29 mouse cellular contexts compared by ENCODE assay signal in the genomic region with DNA sequence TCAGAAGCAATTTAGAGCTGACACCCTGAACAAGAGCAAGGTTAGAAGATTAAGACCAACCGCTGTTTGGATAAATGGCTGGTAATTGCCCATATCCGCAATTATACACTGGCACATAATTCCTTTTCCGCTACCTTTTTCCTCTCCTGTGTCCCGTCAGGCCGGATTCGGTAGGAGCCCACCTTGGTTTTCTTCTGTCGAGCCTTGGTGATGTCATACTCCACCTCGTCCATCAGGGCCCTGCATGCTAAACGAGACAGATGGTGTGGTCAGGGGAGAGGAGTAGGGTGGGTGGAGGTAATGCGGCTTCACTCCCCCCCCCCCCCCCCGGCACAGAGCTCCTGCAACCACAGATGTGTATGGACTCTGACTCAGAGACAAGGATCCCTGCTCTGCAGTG. TPM values are rescaled to one million over a fixed set of nuclear protein-coding genes. Genes with fewer than 3 reads are reported as not detected.
A peak's percentile ranks its signal among the peaks of the same experiment; 100 is the strongest.
DNase-seq lines count a peak whose midpoint lies in the region; ATAC-seq and TF ChIP-seq lines count a peak whose summit lies in the region.
"Had no signal": no experiment of that assay in that cellular context is flagged by ENCODE, and none has a peak within 500 bp of the region (broad histone marks: within the 10 kb centered on the region; RNA-seq: fewer than 3 reads in every experiment).

Gene Cnpy1, minus strand, starts transcription at position 233 of the 400 bp plus-strand sequence.

- ATAC-seq in embryonic facial prominence, embryonic 11.5 days (replicated peaks; ENCODE audit: insufficient number of reproducible peaks, low FRiP score, low TSS enrichment, low read depth), result no peak
- 0 out of 2 replicates have a peak, but pooled peaks have one; percentile 22 for ATAC-seq in hindbrain, embryonic 11.5 days (ENCODE audit: low FRiP score)
- ATAC-seq in midbrain, postnatal 0 days (ENCODE audit: low FRiP score), result 0 out of 2 replicates have a peak, but pooled peaks have one; percentile 7
- ATAC-seq: activated CD4-positive, CD25-positive, alpha-beta regulatory T cell, adult 4 months; forebrain, embryonic 13.5 days; Patski had no signal

- no peaks in the 10 kb centered on the region for H3K27me3 ChIP-seq in embryonic facial prominence, embryonic 11.5 days (ENCODE audit: control insufficient read depth, insufficient read depth, low read length)
- no peaks in the 10 kb centered on the region; the same call in 1 of the 2 replicates for H3K27me3 ChIP-seq in embryonic facial prominence, embryonic 10.5 days (replicated peaks; ENCODE audit: low read depth, poor library complexity, severe bottlenecking)
- H3K27me3 ChIP-seq in hindbrain, embryonic 11.5 days (ENCODE audit: control insufficient read depth, insufficient read depth, low read length), result no peaks in the 10 kb centered on the region
- H3K27me3 ChIP-seq in midbrain, embryonic 10.5 days (ENCODE audit: low read depth, poor library complexity, severe bottlenecking), result peaks cover 19% of the 10 kb centered on the region
- H3K27me3 ChIP-seq in midbrain, postnatal 0 days (ENCODE audit: insufficient read depth, low read length), result no peaks in the 10 kb centered on the region
- H3K27me3 ChIP-seq: embryonic facial prominence, embryonic 12.5 days; forebrain, embryonic 13.5 days; limb, embryonic 15.5 days; Patski had no signal

- no peak for DNase-seq in embryonic facial prominence, embryonic 11.5 days (ENCODE audit: low spot score)
- DNase-seq in embryonic facial prominence, embryonic 10.5 days (ENCODE audit: low spot score), result no peak
- no peak for DNase-seq in hindbrain, embryonic 11.5 days (ENCODE audit: low spot score)
- no peak for DNase-seq in midbrain, embryonic 10.5 days (ENCODE audit: low spot score)
- peak; percentile 15 for DNase-seq in midbrain, postnatal 0 days (ENCODE audit: low spot score)
- no peak for DNase-seq in adrenal gland, postnatal 4 days (ENCODE audit: low spot score in 2 of 2)
- no peak for DNase-seq in gastrocnemius, adult 18-20 months (ENCODE audit: low spot score)
- DNase-seq: adrenal gland, postnatal 10 days; cerebellum, postnatal 36 days; gastrocnemius, postnatal 10 days; heart, adult 18-20 months; kidney, adult 11 months; layer of hippocampus, postnatal 36 days; lung, postnatal 10 days; right cerebral cortex, adult 18-20 months; thymus, postnatal 25 days had no signal

- TF ChIP-seq CTCF in midbrain, postnatal 0 days (IDR thresholded peaks at IDR 0.05), result no peak

- no peaks in the 10 kb centered on the region for H3K9me3 ChIP-seq in embryonic facial prominence, embryonic 11.5 days (replicated peaks; ENCODE audit: control insufficient read depth, low read length)
- no peaks in the 10 kb centered on the region for H3K9me3 ChIP-seq in embryonic facial prominence, embryonic 10.5 days
- no peaks in the 10 kb centered on the region for H3K9me3 ChIP-seq in hindbrain, embryonic 11.5 days (ENCODE audit: control insufficient read depth, low read length)
- H3K9me3 ChIP-seq in midbrain, embryonic 10.5 days (replicated peaks), result no peaks in the 10 kb centered on the region
- no peaks in the 10 kb centered on the region for H3K9me3 ChIP-seq in midbrain, postnatal 0 days (ENCODE audit: low read length)
- H3K9me3 ChIP-seq: embryonic facial prominence, embryonic 12.5 days; forebrain, embryonic 13.5 days; limb, embryonic 15.5 days; neural tube, embryonic 13.5 days had no signal

- H3K36me3 ChIP-seq in embryonic facial prominence, embryonic 11.5 days (replicated peaks; ENCODE audit: control insufficient read depth, insufficient read depth, low read depth, low read length), result no peaks in the 10 kb centered on the region
- H3K36me3 ChIP-seq in embryonic facial prominence, embryonic 10.5 days (replicated peaks), result no peaks in the 10 kb centered on the region
- no peaks in the 10 kb centered on the region for H3K36me3 ChIP-seq in hindbrain, embryonic 11.5 days (ENCODE audit: control insufficient read depth, insufficient read depth, low read length)
- H3K36me3 ChIP-seq in midbrain, embryonic 10.5 days, result no peaks in the 10 kb centered on the region
- no peaks in the 10 kb centered on the region for H3K36me3 ChIP-seq in midbrain, postnatal 0 days (ENCODE audit: insufficient read depth, low read length)
- H3K36me3 ChIP-seq: embryonic facial prominence, embryonic 12.5 days; limb, embryonic 15.5 days; neural tube, embryonic 13.5 days had no signal

- no peak within 1 kb of the TSS for H3K9ac ChIP-seq in embryonic facial prominence, embryonic 11.5 days (replicated peaks; ENCODE audit: low read length)
- no peak within 1 kb of the TSS for H3K9ac ChIP-seq in hindbrain, embryonic 11.5 days (ENCODE audit: low read depth, low read length)
- H3K9ac ChIP-seq in midbrain, postnatal 0 days (replicated peaks; ENCODE audit: low read length, poor library complexity, severe bottlenecking), result no peak within 1 kb of the TSS
- H3K9ac ChIP-seq: embryonic facial prominence, embryonic 12.5 days; forebrain, embryonic 13.5 days; limb, embryonic 15.5 days; neural tube, embryonic 13.5 days had no signal

- H3K4me2 ChIP-seq in embryonic facial prominence, embryonic 11.5 days (ENCODE audit: low read depth, low read length), result no peak within 1 kb of the TSS
- no peak within 1 kb of the TSS for H3K4me2 ChIP-seq in hindbrain, embryonic 11.5 days (replicated peaks; ENCODE audit: low read depth, low read length)
- no peak within 1 kb of the TSS for H3K4me2 ChIP-seq in midbrain, postnatal 0 days (ENCODE audit: low read depth, low read length, poor library complexity, severe bottlenecking)
- H3K4me2 ChIP-seq: embryonic facial prominence, embryonic 12.5 days; forebrain, embryonic 13.5 days; limb, embryonic 15.5 days; neural tube, embryonic 13.5 days had no signal

- 69% methylated on average over 11 of the region's 11 CpGs for WGBS in embryonic facial prominence, embryonic 11.5 days
- 75% methylated on average over 11 of the region's 11 CpGs for WGBS in embryonic facial prominence, embryonic 10.5 days
- 66% methylated on average over 11 of the region's 11 CpGs for WGBS in hindbrain, embryonic 11.5 days
- WGBS in midbrain, embryonic 10.5 days, result 77% methylated on average over 11 of the region's 11 CpGs
- 52% methylated on average over 11 of the region's 11 CpGs for WGBS in midbrain, postnatal 0 days

- no peaks in the 10 kb centered on the region for H3K4me1 ChIP-seq in embryonic facial prominence, embryonic 11.5 days (ENCODE audit: control insufficient read depth, insufficient read depth, low read length)
- no peaks in the 10 kb centered on the region for H3K4me1 ChIP-seq in embryonic facial prominence, embryonic 10.5 days
- H3K4me1 ChIP-seq in hindbrain, embryonic 11.5 days (replicated peaks; ENCODE audit: control insufficient read depth, insufficient read depth, low read length), result no peaks in the 10 kb centered on the region
- H3K4me1 ChIP-seq in midbrain, embryonic 10.5 days, result peaks cover 6% of the 10 kb centered on the region; the same call in 1 of the 2 replicates
- H3K4me1 ChIP-seq in midbrain, postnatal 0 days (ENCODE audit: insufficient read depth, low read length), result no peaks in the 10 kb centered on the region
- H3K4me1 ChIP-seq: embryonic facial prominence, embryonic 12.5 days; forebrain, embryonic 13.5 days; limb, embryonic 15.5 days; neural tube, embryonic 13.5 days had no signal

- no peak within 1 kb of the TSS for H3K4me3 ChIP-seq in embryonic facial prominence, embryonic 11.5 days (ENCODE audit: low read depth, low read length)
- no peak within 1 kb of the TSS for H3K4me3 ChIP-seq in embryonic facial prominence, embryonic 10.5 days
- H3K4me3 ChIP-seq in hindbrain, embryonic 11.5 days (ENCODE audit: low read depth, low read length), result no peak within 1 kb of the TSS
- no peak within 1 kb of the TSS for H3K4me3 ChIP-seq in midbrain, embryonic 10.5 days
- H3K4me3 ChIP-seq in midbrain, postnatal 0 days (ENCODE audit: low read depth, low read length), result no peak within 1 kb of the TSS
- H3K4me3 ChIP-seq: embryonic facial prominence, embryonic 12.5 days; erythroblast, embryonic 14.5 days; forebrain, embryonic 13.5 days; limb, embryonic 15.5 days; neural tube, embryonic 13.5 days had no signal

- H3K27ac ChIP-seq in embryonic facial prominence, embryonic 11.5 days (replicated peaks; ENCODE audit: low read depth, low read length), result no peak within 1 kb of the TSS
- H3K27ac ChIP-seq in embryonic facial prominence, embryonic 10.5 days (replicated peaks), result no peak within 1 kb of the TSS
- no peak within 1 kb of the TSS for H3K27ac ChIP-seq in hindbrain, embryonic 11.5 days (ENCODE audit: low read depth, low read length)
- no peak within 1 kb of the TSS for H3K27ac ChIP-seq in midbrain, embryonic 10.5 days (replicated peaks)
- H3K27ac ChIP-seq in midbrain, postnatal 0 days (ENCODE audit: low read depth, low read length), result no peak within 1 kb of the TSS
- H3K27ac ChIP-seq: embryonic facial prominence, embryonic 12.5 days; forebrain, embryonic 13.5 days; kidney, postnatal 0 days; limb, embryonic 15.5 days; neural tube, embryonic 13.5 days had no signal

RNA-seq across cellular contexts. Expression of gene Cnpy1, which starts in this region (rescaled TPM):
- 3.0 and 13.5 TPM in 2 replicates for polyA plus RNA-seq in embryonic facial prominence, embryonic 11.5 days (2014; fragmentation: Nextera tagmentation; extraction: Ambion mirVana)
- polyA plus RNA-seq in embryonic facial prominence, embryonic 10.5 days (2016; fragmentation: Nextera tagmentation; extraction: Ambion mirVana), result 1.3 and 5.3 TPM in 2 replicates
- 63.4 and 73.6 TPM in 2 replicates for polyA plus RNA-seq in hindbrain, embryonic 11.5 days (2014; fragmentation: Nextera tagmentation; extraction: Ambion mirVana)
- polyA plus RNA-seq in midbrain, embryonic 10.5 days (2016; fragmentation: Nextera tagmentation; extraction: Ambion mirVana), result 95.4 and 137 TPM in 2 replicates
- total RNA-seq in midbrain, postnatal 0 days (2014; rRNA removed), result 41.4 and 47.0 TPM in 2 replicates
- polyA plus RNA-seq in midbrain, postnatal 0 days (2015; fragmentation: Nextera tagmentation; extraction: Ambion mirVana), result 14.6 and 17.5 TPM in 2 replicates
- under 1 TPM; 0.17 TPM for total RNA-seq in adrenal gland, postnatal 4 days (2021)
- not detected for total RNA-seq in gastrocnemius, adult 18-20 months (2021)
- total RNA-seq: gastrocnemius, postnatal 10 days; heart, adult 18-20 months; left cerebral cortex, postnatal 36 days; megakaryocyte progenitor cell, adult 5-6 weeks had no signal
- polyA plus RNA-seq: activated CD4-positive, CD25-positive, alpha-beta regulatory T cell, adult 4 months; C2C12; erythroblast, embryonic 14.5 days; heart, embryonic 14.5 days; limb, embryonic 15.5 days; liver, embryonic 16.5 days; Patski had no signal

Comparison
In these comparisons a context has a peak if more than half of its experiments do, and no peak if none do; other contexts are left out.
1. RNA of gene Cnpy1 (total RNA-seq): 41.4 to 47.0 TPM in midbrain, postnatal 0 days; 0.17 TPM in adrenal gland, postnatal 4 days and not detected in gastrocnemius, adult 18-20 months; every median in the first group is over 10 times any median in the second.